Mouse (Mus musculus): ENCODE measurements around the gene Alox12e.

- TF ChIP-seq CTCF (IDR thresholded peaks at IDR 0.05; ENCODE audit: low read depth, low read length), result peak; percentile 19
- no peak for TF ChIP-seq POLR2A (IDR thresholded peaks at IDR 0.05; ENCODE audit: insufficient read depth, low read length)
These were observed 14.1 kb downstream of the Alox12e start for GRCm38 (mm10) chr11:70308296-70308695.
